Mouse (Mus musculus): ENCODE results near the gene Cmas. TPM values are rescaled to one million over a fixed set of nuclear protein-coding genes. Genes with fewer than 3 reads are reported as not detected.
A peak's percentile ranks its signal among the peaks of the same experiment; 100 is the strongest.

Cmas gene
- polyA plus RNA-seq, 1 experiment from 2014 or later, result 77.0 TPM

GRCm38 (mm10) chr6:142735302-142736005, 21.0 kb upstream of the Cmas start:
- H3K4me2 ChIP-seq, result no peak overlapping the region
- WGBS, result 43% methylated on average over 8 of the region's 8 CpGs
- H3K27me3 ChIP-seq, result 0 out of 2 replicates have a peak, but pooled peaks cover 2% of the 10 kb centered on the region
- H3K4me1 ChIP-seq, result peaks cover 5% of the 10 kb centered on the region; the same call in 1 of the 2 replicates
- ATAC-seq (ENCODE audit: insufficient number of reproducible peaks, insufficient read depth, low FRiP score, low TSS enrichment, low read depth), result no peak
- no peaks in the 10 kb centered on the region for H3K9me3 ChIP-seq
- H3K9ac ChIP-seq, result no peak overlapping the region
- no peaks in the 10 kb centered on the region for H3K36me3 ChIP-seq
- H3K27ac ChIP-seq, result no peak overlapping the region
- H3K4me3 ChIP-seq, result no peak overlapping the region

GRCm38 (mm10) chr6:142738225-142738624, 18.3 kb upstream of the Cmas start:
- WGBS, result 90% methylated on average over 2 of the region's 2 CpGs
- H3K9me3 ChIP-seq, result no peaks in the 10 kb centered on the region
- no peak overlapping the region for H3K9ac ChIP-seq

GRCm38 (mm10) chr6:142738637-142739036, 17.8 kb upstream of the Cmas start:
- Histone ChIP-seq H3K27ac (no peak overlapping the region), H3K9me3 (no peaks in the 10 kb centered on the region), H3K4me2 (no peak overlapping the region), H3K36me3 (no peaks in the 10 kb centered on the region), H3K4me1 (no peaks in the 10 kb centered on the region), H3K4me3 (no peak overlapping the region), H3K27me3 (0 out of 2 replicates have a peak, but pooled peaks cover 2% of the 10 kb centered on the region), H3K9ac (no peak overlapping the region)
- WGBS, result 79% methylated on average over 6 of the region's 6 CpGs
- no peak for ATAC-seq (ENCODE audit: insufficient number of reproducible peaks, insufficient read depth, low FRiP score, low TSS enrichment, low read depth)

More at GRCm38 (mm10) chr6:142738225-142738624, 18.3 kb upstream of the Cmas start:
- Histone ChIP-seq H3K4me3 (no peak overlapping the region), H3K27me3 (0 out of 2 replicates have a peak, but pooled peaks cover 2% of the 10 kb centered on the region), H3K27ac (no peak overlapping the region), H3K36me3 (no peaks in the 10 kb centered on the region), H3K4me1 (no peaks in the 10 kb centered on the region), H3K4me2 (no peak overlapping the region)
- no peak for ATAC-seq (ENCODE audit: insufficient number of reproducible peaks, insufficient read depth, low FRiP score, low TSS enrichment, low read depth)

- WGBS, result 82% methylated on average over 6 of the region's 6 CpGs
- Histone ChIP-seq H3K9me3 (no peaks in the 10 kb centered on the region), H3K4me3 (no peak overlapping the region), H3K27ac (no peak overlapping the region), H3K4me2 (no peak overlapping the region), H3K9ac (no peak overlapping the region), H3K27me3 (no peaks in the 10 kb centered on the region), H3K36me3 (no peaks in the 10 kb centered on the region), H3K4me1 (no peaks in the 10 kb centered on the region)
- ATAC-seq (ENCODE audit: insufficient number of reproducible peaks, insufficient read depth, low FRiP score, low TSS enrichment, low read depth), result no peak
Measured at GRCm38 (mm10) chr6:142741763-142742162, 14.7 kb upstream of the Cmas start.

- Histone ChIP-seq H3K36me3 (no peaks in the 10 kb centered on the region), H3K4me1 (no peaks in the 10 kb centered on the region), H3K27me3 (no peaks in the 10 kb centered on the region), H3K4me2 (no peak overlapping the region), H3K4me3 (no peak overlapping the region), H3K9ac (no peak overlapping the region), H3K27ac (no peak overlapping the region), H3K9me3 (no peaks in the 10 kb centered on the region)
- 51% methylated on average over 4 of the region's 4 CpGs for WGBS
- ATAC-seq (ENCODE audit: insufficient number of reproducible peaks, insufficient read depth, low FRiP score, low TSS enrichment, low read depth), result no peak
Measured at GRCm38 (mm10) chr6:142743193-142743592, 13.3 kb upstream of the Cmas start.

- Histone ChIP-seq H3K36me3 (no peaks in the 10 kb centered on the region), H3K27ac (no peak overlapping the region)
- 94% methylated on average over 5 of the region's 5 CpGs for whole genome bisulfite sequencing
Measured at GRCm38 (mm10) chr6:142745484-142745883, 11.0 kb upstream of the Cmas start.

GRCm38 (mm10) chr6:142746765-142747164, 9.7 kb upstream of the Cmas start:
- Histone ChIP-seq H3K9me3 (0 out of 2 replicates have a peak, but pooled peaks cover 2% of the 10 kb centered on the region), H3K27me3 (no peaks in the 10 kb centered on the region), H3K27ac (peak overlapping the region; percentile 55; the same call in 1 of the 2 replicates), H3K9ac (no peak overlapping the region), H3K4me1 (no peaks in the 10 kb centered on the region), H3K4me2 (no peak overlapping the region), H3K36me3 (no peaks in the 10 kb centered on the region), H3K4me3 (no peak overlapping the region)
- ATAC-seq (ENCODE audit: insufficient number of reproducible peaks, insufficient read depth, low FRiP score, low TSS enrichment, low read depth), result no peak
- WGBS, result 77% methylated on average over 7 of the region's 7 CpGs

More at GRCm38 (mm10) chr6:142745484-142745883, 11.0 kb upstream of the Cmas start:
- Histone ChIP-seq H3K9ac (no peak overlapping the region), H3K27me3 (no peaks in the 10 kb centered on the region), H3K4me3 (no peak overlapping the region), H3K9me3 (no peaks in the 10 kb centered on the region), H3K4me1 (no peaks in the 10 kb centered on the region), H3K4me2 (no peak overlapping the region)
- ATAC-seq (ENCODE audit: insufficient number of reproducible peaks, insufficient read depth, low FRiP score, low TSS enrichment, low read depth), result 0 out of 2 replicates have a peak, but pooled peaks have one; percentile 37

- H3K4me1 ChIP-seq, result 0 out of 2 replicates have a peak, but pooled peaks cover 1% of the 10 kb centered on the region
- WGBS, result 68% methylated on average over 2 of the region's 2 CpGs
Measured at GRCm38 (mm10) chr6:142747165-142747564, 9.3 kb upstream of the Cmas start.

GRCm38 (mm10) chr6:142748057-142748708, 8.3 kb upstream of the Cmas start:
- WGBS, result 75% methylated on average over 8 of the region's 8 CpGs
- Histone ChIP-seq H3K27ac (no peak overlapping the region), H3K4me2 (no peak overlapping the region), H3K9me3 (0 out of 2 replicates have a peak, but pooled peaks cover 2% of the 10 kb centered on the region), H3K4me1 (0 out of 2 replicates have a peak, but pooled peaks cover 6% of the 10 kb centered on the region), H3K9ac (no peak overlapping the region), H3K36me3 (no peaks in the 10 kb centered on the region), H3K27me3 (peaks cover 5% of the 10 kb centered on the region; the same call in 1 of the 2 replicates), H3K4me3 (no peak overlapping the region)
- no peak for ATAC-seq (ENCODE audit: insufficient number of reproducible peaks, insufficient read depth, low FRiP score, low TSS enrichment, low read depth)

More at GRCm38 (mm10) chr6:142747165-142747564, 9.3 kb upstream of the Cmas start:
- Histone ChIP-seq H3K4me2 (no peak overlapping the region), H3K9me3 (0 out of 2 replicates have a peak, but pooled peaks cover 2% of the 10 kb centered on the region), H3K36me3 (no peaks in the 10 kb centered on the region), H3K27ac (no peak overlapping the region), H3K9ac (no peak overlapping the region), H3K4me3 (no peak overlapping the region), H3K27me3 (no peaks in the 10 kb centered on the region)
- no peak for ATAC-seq (ENCODE audit: insufficient number of reproducible peaks, insufficient read depth, low FRiP score, low TSS enrichment, low read depth)

GRCm38 (mm10) chr6:142751365-142751764, 5.1 kb upstream of the Cmas start:
- no peak overlapping the region for H3K9ac ChIP-seq
- H3K27me3 ChIP-seq, result peaks cover 25% of the 10 kb centered on the region
- 0 out of 2 replicates have a peak, but pooled peaks cover 6% of the 10 kb centered on the region for H3K4me1 ChIP-seq
- H3K27ac ChIP-seq, result no peak overlapping the region
- H3K9me3 ChIP-seq, result 0 out of 2 replicates have a peak, but pooled peaks cover 2% of the 10 kb centered on the region
- no peak for ATAC-seq (ENCODE audit: insufficient number of reproducible peaks, insufficient read depth, low FRiP score, low TSS enrichment, low read depth)
- H3K36me3 ChIP-seq, result no peaks in the 10 kb centered on the region
- no peak overlapping the region for H3K4me2 ChIP-seq
- no peak overlapping the region for H3K4me3 ChIP-seq
- WGBS, result 58% methylated on average over 9 of the region's 9 CpGs

GRCm38 (mm10) chr6:142752331-142753246, 3.9 kb upstream of the Cmas start:
- no peak overlapping the region for H3K4me3 ChIP-seq
- no peak for ATAC-seq (ENCODE audit: insufficient number of reproducible peaks, insufficient read depth, low FRiP score, low TSS enrichment, low read depth)
- H3K9me3 ChIP-seq, result 0 out of 2 replicates have a peak, but pooled peaks cover 2% of the 10 kb centered on the region
- WGBS, result 35% methylated on average over 14 of the region's 14 CpGs
- no peaks in the 10 kb centered on the region for H3K36me3 ChIP-seq
- H3K9ac ChIP-seq, result no peak overlapping the region
- peaks cover 11% of the 10 kb centered on the region for H3K4me1 ChIP-seq
- H3K27me3 ChIP-seq, result peaks cover 25% of the 10 kb centered on the region
- H3K4me2 ChIP-seq, result no peak overlapping the region
- H3K27ac ChIP-seq, result no peak overlapping the region
